Mouse (Mus musculus) forebrain, postnatal 0 days (tissue): ENCODE measurements around the gene Rprd2. TPM values are rescaled to one million over a fixed set of nuclear protein-coding genes. Genes with fewer than 3 reads are reported as not detected.

Source experiments
- ATAC-seq: fragments of 200-750 bp; cut with Nextera tagmentation; 2 replicates; pipeline ENCODE4 v1.8.0; 2017; ENCODE audit warnings: mild to moderate bottlenecking, moderate library complexity
- DNase-seq: peaks from one replicate; pipeline ENCODE4 v3.0.0-alpha.2; 2015
- H3K27ac ChIP-seq: fragments of 300-500 bp; sonication (generic); 2 replicates; pipeline ENCODE4 v1.5.1; 2014; ENCODE audit warnings: low read depth, mild to moderate bottlenecking, antibody characterized with exemption, low read length, moderate library complexity, mixed read lengths
- H3K27me3 ChIP-seq: fragments of 300-500 bp; sonication (generic); 2 replicates; pipeline ENCODE4 v1.6.1; 2014; ENCODE audit warnings: mild to moderate bottlenecking, low read length, mixed read lengths; ENCODE audit not compliant: insufficient read depth
- H3K36me3 ChIP-seq: fragments of 300-500 bp; sonication (generic); 2 replicates; pipeline ENCODE4 v1.6.1; 2014; ENCODE audit warnings: mild to moderate bottlenecking, moderate library complexity; ENCODE audit not compliant: insufficient read depth
- H3K4me1 ChIP-seq: fragments of 300-500 bp; sonication (generic); 2 replicates; pipeline ENCODE4 v1.6.1; 2014; ENCODE audit warnings: antibody characterized with exemption; ENCODE audit not compliant: insufficient read depth
- H3K4me2 ChIP-seq: fragments of 300-500 bp; sonication (generic); 2 replicates; pipeline ENCODE4 v1.6.1; 2014; ENCODE audit warnings: low read depth, mild to moderate bottlenecking, moderate library complexity
- H3K4me3 ChIP-seq: fragments of 300-500 bp; sonication (generic); 2 replicates; pipeline ENCODE4 v1.5.1; 2014; ENCODE audit warnings: low read depth, low read length, mixed read lengths
- H3K9ac ChIP-seq: fragments of 300-500 bp; sonication (generic); 2 replicates; pipeline ENCODE4 v1.6.1; 2014; ENCODE audit warnings: mild to moderate bottlenecking
- H3K9me3 ChIP-seq: fragments of 300-500 bp; sonication (generic); 2 replicates; pipeline ENCODE4 v1.6.1; 2016; ENCODE audit warnings: low read length
- CTCF ChIP-seq: sonication (generic); IDR thresholded peaks from 2 replicates; pipeline ENCODE4 v1.5.1; 2016; ENCODE audit warnings: antibody characterized with exemption, control low read depth, low read depth
- WGBS: fragments of 180-500 bp; shearing (Covaris S2); extraction: QIAGEN DNeasy Blood & Tissue Kit; methylation state at CpG from one replicate; pipeline ENCODE4 v1.1.7; 2014; 5-methylcytosine and 5-hydroxymethylcytosine counted together
- polyA plus RNA-seq: library from polyadenylated mRNA; unstranded; fragments of >200 nt; fragmentation: Nextera tagmentation; extraction: Ambion mirVana; gene quantifications from 2 replicates; pipeline ENCODE4 v1.2.1, GENCODE M21; 2015
- total RNA-seq: library from RNA; depleted of rRNA; stranded (reverse); fragments of >200 nt; gene quantifications from 2 replicates; pipeline ENCODE4 v1.2.3, GENCODE M21; 2014

The Rprd2 gene
- total and polyA plus RNA-seq, 2 experiments from 2014 or later, result 21.0 to 43.7 TPM

- no peak overlapping the region for H3K9ac ChIP-seq
- H3K27ac ChIP-seq, result no peak overlapping the region
- H3K4me3 ChIP-seq, result no peak overlapping the region
- no peak overlapping the region for H3K4me2 ChIP-seq
- no peaks in the 10 kb centered on the region for H3K4me1 ChIP-seq
- no peaks in the 10 kb centered on the region for H3K27me3 ChIP-seq
- WGBS, result 93% methylated on average over 4 of the region's 4 CpGs
- no peaks in the 10 kb centered on the region for H3K9me3 ChIP-seq
- ATAC-seq (no peak), DNase-seq (no peak)
- peaks cover 19% of the 10 kb centered on the region for H3K36me3 ChIP-seq
- TF ChIP-seq CTCF, result peak; percentile 21; the same call in 1 of the 2 replicates
Measured at GRCm38 (mm10) chr3:95731802-95732201, 86.9 kb downstream of the Rprd2 start.

- ATAC-seq (no peak), DNase-seq (no peak)
- WGBS, result 92% methylated on average over 7 of the region's 7 CpGs
- H3K36me3 ChIP-seq, result peaks cover 5% of the 10 kb centered on the region
- no peaks in the 10 kb centered on the region for H3K4me1 ChIP-seq
- H3K9ac ChIP-seq, result no peak overlapping the region
- H3K9me3 ChIP-seq, result no peaks in the 10 kb centered on the region
- TF ChIP-seq CTCF, result no peak
- H3K4me2 ChIP-seq, result no peak overlapping the region
- H3K27ac ChIP-seq, result no peak overlapping the region
- no peaks in the 10 kb centered on the region for H3K27me3 ChIP-seq
- H3K4me3 ChIP-seq, result no peak overlapping the region
Measured at GRCm38 (mm10) chr3:95730431-95730830, 88.2 kb downstream of the Rprd2 start.

- no peaks in the 10 kb centered on the region for H3K4me1 ChIP-seq
- H3K27ac ChIP-seq, result no peak overlapping the region
- H3K4me2 ChIP-seq, result no peak overlapping the region
- ATAC-seq, result no peak
- H3K9ac ChIP-seq, result no peak overlapping the region
- H3K9me3 ChIP-seq, result no peaks in the 10 kb centered on the region
- H3K4me3 ChIP-seq, result no peak overlapping the region
- no peaks in the 10 kb centered on the region for H3K36me3 ChIP-seq
- H3K27me3 ChIP-seq, result no peaks in the 10 kb centered on the region
- no peak for DNase-seq
- TF ChIP-seq CTCF, result no peak
- 73% methylated on average over 2 of the region's 2 CpGs for WGBS
Measured at GRCm38 (mm10) chr3:95728906-95729305, 89.8 kb downstream of the Rprd2 start.

GRCm38 (mm10) chr3:95726696-95727358, 91.8 kb downstream of the Rprd2 start:
- H3K4me2 ChIP-seq, result no peak overlapping the region
- H3K9me3 ChIP-seq, result no peaks in the 10 kb centered on the region
- no peaks in the 10 kb centered on the region for H3K27me3 ChIP-seq
- no peak overlapping the region for H3K4me3 ChIP-seq
- no peak overlapping the region for H3K27ac ChIP-seq
- WGBS, result 58% methylated on average over 7 of the region's 7 CpGs
- no peaks in the 10 kb centered on the region for H3K4me1 ChIP-seq
- no peak for TF ChIP-seq CTCF
- DNase-seq (no peak), ATAC-seq (no peak)
- no peak overlapping the region for H3K9ac ChIP-seq
- H3K36me3 ChIP-seq, result no peaks in the 10 kb centered on the region

DNA sequence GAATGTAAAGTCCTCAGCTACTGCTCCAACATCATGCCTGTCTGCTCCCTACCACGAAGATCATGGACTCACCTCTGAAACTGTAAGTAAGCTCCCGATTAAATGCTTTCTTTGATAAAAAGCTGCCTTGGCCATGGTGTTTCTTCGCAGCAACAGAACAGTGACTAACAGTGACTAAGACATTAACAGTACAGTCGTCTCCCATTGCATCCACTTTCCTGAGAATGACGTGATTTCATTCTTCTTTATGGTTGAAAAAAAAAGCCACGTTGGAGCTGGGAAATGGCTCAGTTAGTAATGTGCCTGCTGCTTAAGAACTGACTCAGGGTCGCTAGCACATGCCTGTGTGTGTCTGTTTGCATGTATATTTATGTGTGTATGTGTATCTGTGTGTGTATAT, 92.8 kb downstream of the Rprd2 start:
- Histone ChIP-seq H3K4me2 (no peak overlapping the region), H3K9ac (no peak overlapping the region), H3K4me1 (no peaks in the 10 kb centered on the region), H3K27ac (no peak overlapping the region), H3K27me3 (no peaks in the 10 kb centered on the region), H3K4me3 (no peak overlapping the region), H3K9me3 (no peaks in the 10 kb centered on the region), H3K36me3 (no peaks in the 10 kb centered on the region)
- no peak for TF ChIP-seq CTCF
- DNase-seq (no peak), ATAC-seq (no peak)
- 81% methylated on average over 7 of the region's 7 CpGs for WGBS

GRCm38 (mm10) chr3:95722386-95722785, 96.3 kb downstream of the Rprd2 start:
- H3K4me2 ChIP-seq, result no peak overlapping the region
- no peak for TF ChIP-seq CTCF
- no peaks in the 10 kb centered on the region for H3K4me1 ChIP-seq
- ATAC-seq (no peak), DNase-seq (no peak)
- no peaks in the 10 kb centered on the region for H3K36me3 ChIP-seq
- H3K27me3 ChIP-seq, result no peaks in the 10 kb centered on the region
- 85% methylated on average over 3 of the region's 3 CpGs for WGBS
- H3K9ac ChIP-seq, result no peak overlapping the region
- no peaks in the 10 kb centered on the region for H3K9me3 ChIP-seq
- H3K27ac ChIP-seq, result no peak overlapping the region
- H3K4me3 ChIP-seq, result no peak overlapping the region

DNA sequence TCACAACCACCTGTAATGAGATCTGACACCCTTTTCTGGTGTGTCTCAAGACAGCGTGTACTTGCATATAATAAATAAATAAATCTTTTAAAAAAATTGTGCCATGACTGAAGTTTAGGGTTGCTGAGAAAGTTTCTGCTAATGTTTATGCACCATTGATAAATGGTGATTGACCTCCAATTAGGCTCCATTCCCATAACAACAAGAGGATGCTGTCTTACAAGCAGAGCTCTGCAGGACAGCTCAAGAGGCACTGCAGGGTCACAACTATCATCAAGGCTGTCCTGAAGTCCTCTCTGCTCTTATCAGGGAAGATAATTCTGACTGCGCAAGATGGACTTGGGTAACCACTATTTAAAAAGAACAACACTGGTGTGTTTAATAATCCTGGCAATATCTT, 100.5 kb downstream of the Rprd2 start:
- H3K4me3 ChIP-seq, result no peak overlapping the region
- H3K4me2 ChIP-seq, result no peak overlapping the region
- H3K4me1 ChIP-seq, result no peaks in the 10 kb centered on the region
- no peak for TF ChIP-seq CTCF
- no peak overlapping the region for H3K9ac ChIP-seq
- H3K27me3 ChIP-seq, result no peaks in the 10 kb centered on the region
- ATAC-seq (no peak), DNase-seq (no peak)
- H3K27ac ChIP-seq, result no peak overlapping the region
- no peaks in the 10 kb centered on the region for H3K36me3 ChIP-seq
- 92% methylated on average over 2 of the region's 2 CpGs for WGBS
- H3K9me3 ChIP-seq, result no peaks in the 10 kb centered on the region
